21 mouse cellular contexts compared by ENCODE assay signal in the genomic region with DNA sequence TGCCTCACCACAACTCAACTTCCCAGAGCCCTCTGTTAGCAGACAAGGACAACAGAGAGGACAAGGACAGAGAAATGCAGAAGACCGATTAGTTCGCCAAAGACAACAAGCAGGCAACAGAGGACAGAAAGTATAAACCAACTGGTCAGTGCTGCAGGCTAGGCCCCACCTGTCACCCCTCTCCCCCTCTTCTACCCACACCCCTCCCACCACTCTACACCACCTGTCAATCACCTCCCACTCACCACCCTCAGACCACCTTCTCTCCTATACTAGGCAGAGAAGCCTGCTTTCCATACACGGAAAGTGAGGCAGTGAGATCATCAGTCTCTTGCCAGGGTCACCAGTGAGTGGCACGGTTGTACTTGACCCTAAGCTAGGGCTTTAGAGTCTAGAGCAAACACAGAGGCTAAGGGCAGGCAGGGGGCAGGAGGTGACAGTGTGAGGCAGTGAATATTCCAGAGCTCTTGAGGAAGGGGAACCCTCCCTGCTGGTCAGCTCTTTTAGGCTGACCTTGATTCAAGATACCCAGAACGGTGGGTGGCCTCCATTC. TPM values are rescaled to one million over a fixed set of nuclear protein-coding genes. Genes with fewer than 3 reads are reported as not detected.
DNase-seq lines count a peak whose midpoint lies in the region; ATAC-seq and TF ChIP-seq lines count a peak whose summit lies in the region.
"Had no signal": no experiment of that assay in that cellular context is flagged by ENCODE, and none has a peak within 500 bp of the region (broad histone marks: within the 10 kb centered on the region; RNA-seq: fewer than 3 reads in every experiment).

No protein-coding gene starts in this region.

- H3K4me2 ChIP-seq in heart, embryonic 12.5 days = no peak overlapping the region
- H3K4me2 ChIP-seq: embryonic facial prominence, embryonic 12.5 days; forebrain, embryonic 12.5 days; intestine, embryonic 15.5 days; liver, embryonic 13.5 days; lung, embryonic 14.5 days; midbrain, embryonic 12.5 days had no signal

- no peaks in the 10 kb centered on the region for H3K9me3 ChIP-seq in heart, embryonic 12.5 days (replicated peaks)
- H3K9me3 ChIP-seq: embryonic facial prominence, embryonic 12.5 days; forebrain, embryonic 12.5 days; hindbrain, embryonic 10.5 days; intestine, embryonic 15.5 days; liver, embryonic 13.5 days; midbrain, embryonic 12.5 days had no signal

- no peaks in the 10 kb centered on the region for H3K36me3 ChIP-seq in heart, embryonic 12.5 days
- H3K36me3 ChIP-seq: embryonic facial prominence, embryonic 12.5 days; forebrain, embryonic 12.5 days; hindbrain, embryonic 10.5 days; intestine, embryonic 15.5 days; liver, embryonic 13.5 days; midbrain, embryonic 12.5 days had no signal

- 47% methylated on average over 5 of the region's 5 CpGs for WGBS in heart, embryonic 12.5 days

- H3K9ac ChIP-seq in heart, embryonic 12.5 days = no peak overlapping the region
- H3K9ac ChIP-seq: embryonic facial prominence, embryonic 12.5 days; forebrain, embryonic 12.5 days; intestine, embryonic 15.5 days; liver, embryonic 13.5 days; lung, embryonic 14.5 days; midbrain, embryonic 12.5 days had no signal

- no peak overlapping the region for H3K4me3 ChIP-seq in heart, embryonic 12.5 days
- H3K4me3 ChIP-seq in layer of hippocampus, adult 2 months = no peak overlapping the region
- H3K4me3 ChIP-seq: embryonic facial prominence, embryonic 12.5 days; erythroblast, embryonic 14.5 days; forebrain, embryonic 12.5 days; hindbrain, embryonic 10.5 days; intestine, embryonic 15.5 days; liver, embryonic 13.5 days; midbrain, embryonic 12.5 days had no signal

- intact Hi-C loops in heart, postnatal 36 days (cut with DNase I) = no loop called here

- no peaks in the 10 kb centered on the region for H3K27me3 ChIP-seq in heart, embryonic 12.5 days (replicated peaks)
- H3K27me3 ChIP-seq: embryonic facial prominence, embryonic 12.5 days; forebrain, embryonic 12.5 days; intestine, embryonic 15.5 days; liver, embryonic 13.5 days; midbrain, embryonic 12.5 days had no signal

- H3K4me1 ChIP-seq in heart, embryonic 12.5 days (replicated peaks) = peaks cover 69% of the 10 kb centered on the region
- H3K4me1 ChIP-seq: forebrain, embryonic 12.5 days; midbrain, embryonic 12.5 days had no signal

- DNase-seq in adrenal gland, postnatal 10 days = peak; percentile 35
- DNase-seq in adrenal gland, postnatal 4 days (ENCODE audit: low spot score in 2 of 2) = no peak
- DNase-seq in heart, postnatal 36 days = no peak
- DNase-seq in layer of hippocampus, adult 2 months (ENCODE audit: low spot score in 2 of 2) = no peak
- DNase-seq in layer of hippocampus, adult 11-12 months (ENCODE audit: low spot score) = no peak
- peak; percentile 26 to 56 for DNase-seq in adrenal gland, postnatal 36 days
- DNase-seq: kidney, adult 9 months; liver, embryonic 13.5 days; lung, embryonic 14.5 days; right cerebral cortex, postnatal 14 days had no signal

- ATAC-seq in heart, embryonic 12.5 days (ENCODE audit: insufficient number of reproducible peaks, low FRiP score) = peak; percentile 38; the same call in 1 of the 2 replicates
- ATAC-seq: CD4-positive, CD25-positive, alpha-beta regulatory T cell, adult 4 months; hindbrain, embryonic 16.5 days; intestine, embryonic 15.5 days had no signal

- TF ChIP-seq CTCF in layer of hippocampus, adult 2 months (conservative IDR thresholded peaks at IDR 0.05) = no peak

- peak overlapping the region; percentile 65 for H3K27ac ChIP-seq in heart, embryonic 12.5 days (ENCODE audit: poor library complexity, severe bottlenecking)
- peak overlapping the region; percentile 46; the same call in 1 of the 2 replicates for H3K27ac ChIP-seq in layer of hippocampus, adult 2 months
- H3K27ac ChIP-seq: embryonic facial prominence, embryonic 12.5 days; forebrain, embryonic 12.5 days; hindbrain, embryonic 10.5 days; intestine, embryonic 15.5 days; liver, embryonic 13.5 days; midbrain, embryonic 12.5 days had no signal

RNA-seq across cellular contexts. Expression of a gene that starts 31.7 kb away (rescaled TPM):
- 10 to 100 TPM; 12.3 to 14.7 TPM for total RNA-seq in adrenal gland, postnatal 10 days (2021)
- 10 to 100 TPM; 17.3 to 17.7 TPM for total RNA-seq in adrenal gland, postnatal 4 days (2021)
- polyA plus RNA-seq in heart, embryonic 12.5 days (2016; fragmentation: Nextera tagmentation; extraction: Ambion mirVana) = 91.4 and 96.7 TPM in 2 replicates
- total RNA-seq in heart, postnatal 36 days (2021) = 10 to 100 TPM; 35.5 to 43.5 TPM
- total RNA-seq in layer of hippocampus, adult 2 months (2021) = 100 to 1,000 TPM; 253 to 270 TPM
- total RNA-seq in adrenal gland, postnatal 36 days (2021) = 10 to 100 TPM; 15.9 to 18.9 TPM
- total RNA-seq: granulocyte monocyte progenitor cell, adult 5-6 weeks; neutrophil, adult 5-6 weeks had no signal
- polyA plus RNA-seq: erythroblast, embryonic 14.5 days had no signal

Comparison
In these comparisons a context has a peak if more than half of its experiments do, and no peak if none do; other contexts are left out.
1. DNase-seq: peak in adrenal gland, postnatal 10 days (single experiment) and adrenal gland, postnatal 36 days (2 of 2); none in adrenal gland, postnatal 4 days (0 of 2), heart, postnatal 36 days (0 of 2), layer of hippocampus, adult 2 months (0 of 2) and layer of hippocampus, adult 11-12 months (single experiment).
2. RNA of a gene that starts 31.7 kb away (total RNA-seq): 253 to 270 TPM in layer of hippocampus, adult 2 months; 35.5 to 43.5 TPM in heart, postnatal 36 days, 15.9 to 18.9 TPM in adrenal gland, postnatal 36 days, 17.3 to 17.7 TPM in adrenal gland, postnatal 4 days and 12.3 to 14.7 TPM in adrenal gland, postnatal 10 days; every median in the first group is over 4 times any median in the second.